Mouse (Mus musculus): Measurements from ENCODE around the gene Zc3h7b. TPM values are rescaled to one million over a fixed set of nuclear protein-coding genes. Genes with fewer than 3 reads are reported as not detected.
A peak's percentile ranks its signal among the peaks of the same experiment; 100 is the strongest.
"Not testable (repeated sequence)": the region's sequence is repeated elsewhere in the genome, so short reads cannot be mapped to it uniquely, and the experiment has no call there.

The Zc3h7b gene
- polyA plus RNA-seq, 1 experiment = 9.4 TPM

GRCm38 (mm10) chr15:81729792-81730635 lies 14.8 kb upstream of the Zc3h7b start:
- peak; percentile 99 for DNase-seq (ENCODE audit: low read depth, low spot score)

GRCm38 (mm10) chr15:81735075-81735474 lies 9.8 kb upstream of the Zc3h7b start:
- WGBS = 53% methylated on average over 3 of the region's 3 CpGs
- no peak for DNase-seq (ENCODE audit: low read depth, low spot score)

More at GRCm38 (mm10) chr15:81729792-81730635, 14.8 kb upstream of the Zc3h7b start:
- WGBS = 5% methylated on average over 41 of the region's 41 CpGs

GRCm38 (mm10) chr15:81739296-81739695 lies 5.6 kb upstream of the Zc3h7b start:
- no peak for DNase-seq (ENCODE audit: low read depth, low spot score)

GRCm38 (mm10) chr15:81739924-81740323 lies 4.9 kb upstream of the Zc3h7b start:
- DNase-seq (ENCODE audit: low read depth, low spot score) = no peak
- 11% methylated on average over 2 of the region's 2 CpGs for WGBS

More at GRCm38 (mm10) chr15:81739296-81739695, 5.6 kb upstream of the Zc3h7b start:
- WGBS = 56% methylated on average over 3 of the region's 3 CpGs

GRCm38 (mm10) chr15:81742368-81742767 lies 2.5 kb upstream of the Zc3h7b start:
- 24% methylated on average over 2 of the region's 2 CpGs for WGBS
- not testable (repeated sequence) for DNase-seq (ENCODE audit: low read depth, low spot score)

GRCm38 (mm10) chr15:81745601-81746114 lies 801 bp downstream of the Zc3h7b start:
- WGBS = 1% methylated on average over 33 of the region's 33 CpGs
- no peak for DNase-seq (ENCODE audit: low read depth, low spot score)

GRCm38 (mm10) chr15:81749742-81750141 lies 4.9 kb downstream of the Zc3h7b start:
- WGBS = 72% methylated on average over 14 of the region's 14 CpGs
- DNase-seq (ENCODE audit: low read depth, low spot score) = no peak

GRCm38 (mm10) chr15:81753669-81754068 lies 8.8 kb downstream of the Zc3h7b start:
- DNase-seq (ENCODE audit: low read depth, low spot score) = no peak
- WGBS = 93% methylated on average over 9 of the region's 9 CpGs

- 79% methylated on average over 5 of the region's 5 CpGs for WGBS
- DNase-seq (ENCODE audit: low read depth, low spot score) = no peak
Measured at GRCm38 (mm10) chr15:81758701-81759100, 13.8 kb downstream of the Zc3h7b start.

- no peak for DNase-seq (ENCODE audit: low read depth, low spot score)
- WGBS = 67% methylated on average over 3 of the region's 3 CpGs
Measured at GRCm38 (mm10) chr15:81759542-81759941, 14.7 kb downstream of the Zc3h7b start.

- DNase-seq (ENCODE audit: low read depth, low spot score) = no peak
- WGBS = 69% methylated on average over 5 of the region's 5 CpGs
Measured at GRCm38 (mm10) chr15:81760361-81761079, 15.7 kb downstream of the Zc3h7b start.

- WGBS = 89% methylated on average over 7 of the region's 7 CpGs
- no peak for DNase-seq (ENCODE audit: low read depth, low spot score)
Measured at GRCm38 (mm10) chr15:81761381-81761780, 16.5 kb downstream of the Zc3h7b start.

- 94% methylated on average over 3 of the region's 3 CpGs for whole genome bisulfite sequencing
- no peak for DNase-seq (ENCODE audit: low read depth, low spot score)
Measured at GRCm38 (mm10) chr15:81761959-81762358, 17.1 kb downstream of the Zc3h7b start.

GRCm38 (mm10) chr15:81764573-81764972 lies 19.7 kb downstream of the Zc3h7b start:
- WGBS = 92% methylated on average over 6 of the region's 6 CpGs

GRCm38 (mm10) chr15:81765651-81766050 lies 20.8 kb downstream of the Zc3h7b start:
- no peak for DNase-seq (ENCODE audit: low read depth, low spot score)
- 44% methylated on average over 9 of the region's 9 CpGs for WGBS

More at GRCm38 (mm10) chr15:81764573-81764972, 19.7 kb downstream of the Zc3h7b start:
- no peak for DNase-seq (ENCODE audit: low read depth, low spot score)

- WGBS = 87% methylated on average over 5 of the region's 5 CpGs
- DNase-seq (ENCODE audit: low read depth, low spot score) = no peak
Measured at GRCm38 (mm10) chr15:81766439-81766838, 21.6 kb downstream of the Zc3h7b start.

- WGBS = 71% methylated on average over 13 of the region's 13 CpGs
- DNase-seq (ENCODE audit: low read depth, low spot score) = no peak
Measured at GRCm38 (mm10) chr15:81769037-81769436, 24.2 kb downstream of the Zc3h7b start.

GRCm38 (mm10) chr15:81772431-81773120 lies 27.7 kb downstream of the Zc3h7b start:
- no peak for DNase-seq (ENCODE audit: low read depth, low spot score)
- WGBS = 82% methylated on average over 20 of the region's 20 CpGs

GRCm38 (mm10) chr15:81774505-81775171 lies 29.8 kb downstream of the Zc3h7b start:
- no peak for DNase-seq (ENCODE audit: low read depth, low spot score)
- WGBS = 87% methylated on average over 15 of the region's 15 CpGs

All from large intestine, adult 2 months (tissue).